Comparison of ENCODE assay signal across 29 mouse cellular contexts in the genomic region with DNA sequence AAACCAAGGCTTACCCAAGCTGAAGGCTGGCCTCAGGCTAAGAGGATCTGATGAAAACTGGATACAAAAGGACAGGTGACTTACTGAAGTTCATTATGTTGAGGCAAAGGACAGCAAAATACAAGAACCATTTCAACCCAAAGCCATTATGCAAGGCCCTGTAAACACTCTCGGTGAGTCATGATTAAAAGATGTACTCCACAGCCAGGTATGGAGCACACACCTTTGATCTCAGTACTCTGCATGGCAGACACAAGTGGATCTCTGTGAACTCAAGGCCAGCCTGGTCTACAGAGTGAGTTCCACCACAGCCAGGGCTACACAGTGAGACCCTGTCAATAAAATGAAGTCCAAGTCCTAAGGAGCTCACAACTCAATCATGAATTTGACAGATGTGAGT. TPM values are rescaled to one million over a fixed set of nuclear protein-coding genes. Genes with fewer than 3 reads are reported as not detected.
DNase-seq lines count a peak whose midpoint lies in the region; ATAC-seq and TF ChIP-seq lines count a peak whose summit lies in the region.
"Had no signal": no experiment of that assay in that cellular context is flagged by ENCODE, and none has a peak within 500 bp of the region (broad histone marks: within the 10 kb centered on the region; RNA-seq: fewer than 3 reads in every experiment).

No protein-coding gene starts in this region.

- H3K4me1 ChIP-seq in liver, embryonic 14.5 days (replicated peaks; ENCODE audit: control insufficient read depth in 2 of 2, insufficient read depth in 2 of 2, low read length in 1 of 2), result peaks cover 53 to 59% of the 10 kb centered on the region in 2 experiments
- peaks cover 12% of the 10 kb centered on the region; the same call in 1 of the 2 replicates for H3K4me1 ChIP-seq in stomach, embryonic 15.5 days

- ATAC-seq in liver, embryonic 14.5 days (ENCODE audit: insufficient read depth), result no peak
- no peak for ATAC-seq in stomach, embryonic 15.5 days (ENCODE audit: insufficient read depth, low FRiP score, low read depth)
- ATAC-seq: CD4-positive, CD25-positive, alpha-beta regulatory T cell, adult 4 months; forebrain, embryonic 14.5 days had no signal

- intact Hi-C loops in heart, postnatal 36 days (cut with DNase I), result no loop called here

- TF ChIP-seq CTCF in liver, embryonic 14.5 days (IDR thresholded peaks at IDR 0.05; ENCODE audit: low read depth), result no peak

- TF ChIP-seq EP300 in liver, embryonic 14.5 days (IDR thresholded peaks at IDR 0.05; ENCODE audit: low read depth), result no peak

- no peaks in the 10 kb centered on the region for H3K9me3 ChIP-seq in liver, embryonic 14.5 days (ENCODE audit: control insufficient read depth, low read length)
- no peaks in the 10 kb centered on the region for H3K9me3 ChIP-seq in stomach, embryonic 15.5 days
- H3K9me3 ChIP-seq: heart, embryonic 12.5 days; neural tube, embryonic 15.5 days had no signal

- peak overlapping the region; percentile 41 for H3K27ac ChIP-seq in liver, embryonic 14.5 days
- H3K27ac ChIP-seq in stomach, embryonic 15.5 days, result peak overlapping the region; percentile 44; the same call in 1 of the 2 replicates
- H3K27ac ChIP-seq: heart, adult 2 months; hindbrain, embryonic 14.5 days; macrophage; neural tube, embryonic 15.5 days had no signal

- H3K4me2 ChIP-seq in liver, embryonic 14.5 days (ENCODE audit: low read depth), result no peak overlapping the region; the same call in 1 of the 2 replicates
- no peak overlapping the region for H3K4me2 ChIP-seq in stomach, embryonic 15.5 days
- H3K4me2 ChIP-seq: heart, embryonic 12.5 days; hindbrain, embryonic 14.5 days; neural tube, embryonic 15.5 days had no signal

- 87% methylated on average over 1 of the region's 1 CpGs for WGBS in liver, embryonic 14.5 days (ENCODE audit: insufficient replicate concordance)
- WGBS in stomach, embryonic 15.5 days, result 55% methylated on average over 1 of the region's 1 CpGs

- H3K36me3 ChIP-seq in liver, embryonic 14.5 days (replicated peaks; ENCODE audit: control insufficient read depth, insufficient read depth, low read depth), result peaks cover 90% of the 10 kb centered on the region
- H3K36me3 ChIP-seq in stomach, embryonic 15.5 days, result no peaks in the 10 kb centered on the region
- H3K36me3 ChIP-seq: neural tube, embryonic 15.5 days had no signal

- no peak overlapping the region for H3K9ac ChIP-seq in liver, embryonic 14.5 days (replicated peaks)
- no peak overlapping the region for H3K9ac ChIP-seq in stomach, embryonic 15.5 days
- H3K9ac ChIP-seq: heart, embryonic 12.5 days; hindbrain, embryonic 14.5 days; neural tube, embryonic 15.5 days had no signal

- no peak overlapping the region for H3K4me3 ChIP-seq in liver, embryonic 14.5 days (ENCODE audit: insufficient read depth in 1 of 2, low read depth in 2 of 2, low read length in 2 of 2)
- H3K4me3 ChIP-seq in stomach, embryonic 15.5 days (replicated peaks), result no peak overlapping the region
- H3K4me3 ChIP-seq: heart, adult 2 months; heart, embryonic 12.5 days; neural tube, embryonic 15.5 days had no signal

- DNase-seq in lung, adult 18-20 months, result peak; percentile 20 to 57
- no peak for DNase-seq in lung, postnatal 14 days
- DNase-seq in fat pad, adult 2 months (ENCODE audit: extremely low read depth, low read depth, low spot score), result peak; percentile 21
- DNase-seq in liver, embryonic 14.5 days (ENCODE audit: low read depth in 3 of 3, low spot score in 3 of 3), result no peak
- DNase-seq in layer of hippocampus, adult 18-20 months (ENCODE audit: low spot score in 2 of 2), result no peak
- no peak for DNase-seq in heart, postnatal 36 days
- DNase-seq: adrenal gland, postnatal 14 days; cerebellum, adult 11 months; cerebellum, adult 9-10 months; cerebellum, postnatal 36 days; gastrocnemius, postnatal 25 days; heart, adult 2 months; kidney, adult 2 months; layer of hippocampus, postnatal 36 days; left cerebral cortex, postnatal 4 days; midbrain, embryonic 14.5 days; right cerebral cortex, postnatal 25 days; spleen, adult 18-20 months; thymus, postnatal 4 days had no signal

- H3K27me3 ChIP-seq in liver, embryonic 14.5 days (ENCODE audit: control insufficient read depth, insufficient read depth, low read length), result no peaks in the 10 kb centered on the region
- no peaks in the 10 kb centered on the region for H3K27me3 ChIP-seq in stomach, embryonic 15.5 days (replicated peaks)
- H3K27me3 ChIP-seq: heart, embryonic 12.5 days; neural tube, embryonic 15.5 days had no signal

RNA-seq across cellular contexts. Expression of a gene that starts 31.4 kb away (rescaled TPM):
- 57.2 and 60.6 TPM in 2 replicates for polyA plus RNA-seq in liver, embryonic 14.5 days (2012; rRNA removed)
- polyA plus RNA-seq in liver, embryonic 14.5 days (2014; fragmentation: Nextera tagmentation; extraction: Ambion mirVana), result 37.0 and 42.0 TPM in 2 replicates
- polyA plus RNA-seq in stomach, embryonic 15.5 days (2015; fragmentation: Nextera tagmentation; extraction: Ambion mirVana), result 13.1 and 13.4 TPM in 2 replicates
- 10 to 100 TPM; 24.7 to 25.7 TPM for total RNA-seq in layer of hippocampus, adult 18-20 months (2021)
- total RNA-seq in heart, postnatal 36 days (2021), result 10 to 100 TPM; 19.8 TPM

RNA-seq across cellular contexts. Expression of a gene that starts 31.7 kb away (rescaled TPM):
- 0.04 and 0.06 TPM in 2 replicates for polyA plus RNA-seq in liver, embryonic 14.5 days (2012; rRNA removed)
- 0.06 TPM in 1 of 2 replicates, not detected in the other for polyA plus RNA-seq in liver, embryonic 14.5 days (2014; fragmentation: Nextera tagmentation; extraction: Ambion mirVana)
- not detected in 2 replicates for polyA plus RNA-seq in stomach, embryonic 15.5 days (2015; fragmentation: Nextera tagmentation; extraction: Ambion mirVana)
- under 1 TPM in 1 of 2 experiments, not detected in 1; 0.25 TPM for total RNA-seq in layer of hippocampus, adult 18-20 months (2021)
- total RNA-seq in heart, postnatal 36 days (2021), result not detected
- total RNA-seq: adrenal gland, postnatal 14 days; gastrocnemius, postnatal 25 days; heart, adult 2 months; hematopoietic stem cell, adult 5-6 weeks; megakaryocyte-erythroid progenitor cell, adult 5-6 weeks had no signal
- polyA plus RNA-seq: heart, postnatal 0 days; kidney, adult 2 months; macrophage had no signal

RNA-seq across cellular contexts. Expression of a gene that starts 37.3 kb away (rescaled TPM):
- 0.84 and 0.93 TPM in 2 replicates for polyA plus RNA-seq in liver, embryonic 14.5 days (2012; rRNA removed)
- polyA plus RNA-seq in liver, embryonic 14.5 days (2014; fragmentation: Nextera tagmentation; extraction: Ambion mirVana), result 1.1 and 1.8 TPM in 2 replicates
- 16.0 and 16.2 TPM in 2 replicates for polyA plus RNA-seq in stomach, embryonic 15.5 days (2015; fragmentation: Nextera tagmentation; extraction: Ambion mirVana)
- total RNA-seq in layer of hippocampus, adult 18-20 months (2021), result 10 to 100 TPM; 19.0 to 23.3 TPM
- total RNA-seq in heart, postnatal 36 days (2021), result 1 to 10 TPM; 4.0 to 4.1 TPM

RNA-seq across cellular contexts. Expression of a gene that starts 57.3 kb away (rescaled TPM):
- polyA plus RNA-seq in liver, embryonic 14.5 days (2012; rRNA removed), result 24.6 and 25.4 TPM in 2 replicates
- polyA plus RNA-seq in liver, embryonic 14.5 days (2014; fragmentation: Nextera tagmentation; extraction: Ambion mirVana), result 15.0 and 18.2 TPM in 2 replicates
- polyA plus RNA-seq in stomach, embryonic 15.5 days (2015; fragmentation: Nextera tagmentation; extraction: Ambion mirVana), result 38.0 and 41.2 TPM in 2 replicates
- total RNA-seq in layer of hippocampus, adult 18-20 months (2021), result 10 to 100 TPM; 12.6 to 12.9 TPM
- 1 to 10 TPM; 2.0 to 2.6 TPM for total RNA-seq in heart, postnatal 36 days (2021)

RNA-seq across cellular contexts. Expression of a gene that starts 59.1 kb away (rescaled TPM):
- 26.2 TPM in 2 replicates for polyA plus RNA-seq in liver, embryonic 14.5 days (2012; rRNA removed)
- polyA plus RNA-seq in liver, embryonic 14.5 days (2014; fragmentation: Nextera tagmentation; extraction: Ambion mirVana), result 25.5 and 29.5 TPM in 2 replicates
- polyA plus RNA-seq in stomach, embryonic 15.5 days (2015; fragmentation: Nextera tagmentation; extraction: Ambion mirVana), result 61.6 and 63.3 TPM in 2 replicates
- total RNA-seq in layer of hippocampus, adult 18-20 months (2021), result 10 to 100 TPM; 43.0 to 46.5 TPM
- total RNA-seq in heart, postnatal 36 days (2021), result 10 to 100 TPM; 26.5 to 28.3 TPM

Comparison
In these comparisons a context has a peak if more than half of its experiments do, and no peak if none do; other contexts are left out.
1. DNase-seq: peak in lung, adult 18-20 months (2 of 2) and fat pad, adult 2 months (single experiment); none in lung, postnatal 14 days (single experiment), liver, embryonic 14.5 days (0 of 3), layer of hippocampus, adult 18-20 months (0 of 2) and heart, postnatal 36 days (0 of 2).